Mouse (Mus musculus): ENCODE results near the gene Nr1i2. TPM values are rescaled to one million over a fixed set of nuclear protein-coding genes. Genes with fewer than 3 reads are reported as not detected.
A peak's percentile ranks its signal among the peaks of the same experiment; 100 is the strongest.

Nr1i2 gene
- polyA plus RNA-seq, 1 experiment from 2014 or later: 13.8 TPM

GRCm38 (mm10) chr16:38306571-38307220 is 12.1 kb upstream of the Nr1i2 start:
- H3K4me1 ChIP-seq (ENCODE audit: insufficient read depth): no peaks in the 10 kb centered on the region
- H3K4me3 ChIP-seq (ENCODE audit: low read depth, low read length): no peak overlapping the region
- no peak overlapping the region for H3K4me2 ChIP-seq (ENCODE audit: low read depth, low read length)
- no peaks in the 10 kb centered on the region for H3K27me3 ChIP-seq (ENCODE audit: insufficient read depth, low read length)
- 53% methylated on average over 18 of the region's 18 CpGs for WGBS (ENCODE audit: insufficient replicate concordance)
- H3K27ac ChIP-seq (ENCODE audit: low read depth): no peak overlapping the region
- ATAC-seq: no peak
- no peaks in the 10 kb centered on the region for H3K9me3 ChIP-seq (ENCODE audit: low read length)
- no peaks in the 10 kb centered on the region for H3K36me3 ChIP-seq (replicated peaks; ENCODE audit: insufficient read depth, low read length)
- TF ChIP-seq CTCF (IDR thresholded peaks at IDR 0.05; ENCODE audit: low read depth): peak; percentile 64
- TF ChIP-seq EP300 (IDR thresholded peaks at IDR 0.05; ENCODE audit: low read depth): no peak
- no peak overlapping the region for H3K9ac ChIP-seq (replicated peaks)
- peak; percentile 40 for DNase-seq

GRCm38 (mm10) chr16:38304460-38305194 is 10.0 kb upstream of the Nr1i2 start:
- TF ChIP-seq EP300 (IDR thresholded peaks at IDR 0.05; ENCODE audit: low read depth): peak; percentile 33; the same call in 1 of the 2 replicates
- 0 out of 2 replicates have a peak, but pooled peaks have one; percentile 3 for TF ChIP-seq CTCF (IDR thresholded peaks at IDR 0.05; ENCODE audit: low read depth)
- Histone ChIP-seq H3K27me3 (ENCODE audit: insufficient read depth, low read length) (no peaks in the 10 kb centered on the region), H3K4me2 (ENCODE audit: low read depth, low read length) (0 out of 2 replicates have a peak overlapping the region, but pooled peaks have one; percentile 18), H3K36me3 (replicated peaks; ENCODE audit: insufficient read depth, low read length) (no peaks in the 10 kb centered on the region), H3K4me3 (ENCODE audit: low read depth, low read length) (no peak overlapping the region), H3K9me3 (ENCODE audit: low read length) (no peaks in the 10 kb centered on the region), H3K4me1 (ENCODE audit: insufficient read depth) (no peaks in the 10 kb centered on the region), H3K27ac (ENCODE audit: low read depth) (no peak overlapping the region), H3K9ac (replicated peaks) (no peak overlapping the region)
- peak; percentile 43; the same call in 1 of the 2 replicates for ATAC-seq
- 66% methylated on average over 17 of the region's 17 CpGs for WGBS (ENCODE audit: insufficient replicate concordance)
- DNase-seq: no peak

- H3K9ac ChIP-seq (replicated peaks): no peak overlapping the region
- no peak overlapping the region for H3K4me2 ChIP-seq (ENCODE audit: low read depth, low read length)
- DNase-seq (no peak), ATAC-seq (no peak)
- H3K4me3 ChIP-seq (ENCODE audit: low read depth, low read length): no peak overlapping the region
- H3K4me1 ChIP-seq (ENCODE audit: insufficient read depth): no peaks in the 10 kb centered on the region
- H3K27me3 ChIP-seq (ENCODE audit: insufficient read depth, low read length): no peaks in the 10 kb centered on the region
- no peak overlapping the region for H3K27ac ChIP-seq (ENCODE audit: low read depth)
- no peaks in the 10 kb centered on the region for H3K9me3 ChIP-seq (ENCODE audit: low read length)
- WGBS (ENCODE audit: insufficient replicate concordance): 82% methylated on average over 13 of the region's 13 CpGs
- no peaks in the 10 kb centered on the region for H3K36me3 ChIP-seq (replicated peaks; ENCODE audit: insufficient read depth, low read length)
- TF ChIP-seq EP300 (IDR thresholded peaks at IDR 0.05; ENCODE audit: low read depth) (no peak), CTCF (IDR thresholded peaks at IDR 0.05; ENCODE audit: low read depth) (no peak)
Measured at GRCm38 (mm10) chr16:38302367-38302766, 7.7 kb upstream of the Nr1i2 start.

- Histone ChIP-seq H3K4me1 (ENCODE audit: insufficient read depth) (peaks cover 6% of the 10 kb centered on the region; the same call in 1 of the 2 replicates), H3K27ac (ENCODE audit: low read depth) (no peak overlapping the region), H3K9me3 (ENCODE audit: low read length) (no peaks in the 10 kb centered on the region), H3K4me2 (ENCODE audit: low read depth, low read length) (no peak overlapping the region), H3K27me3 (ENCODE audit: insufficient read depth, low read length) (no peaks in the 10 kb centered on the region), H3K36me3 (replicated peaks; ENCODE audit: insufficient read depth, low read length) (no peaks in the 10 kb centered on the region), H3K4me3 (ENCODE audit: low read depth, low read length) (no peak overlapping the region), H3K9ac (replicated peaks) (no peak overlapping the region)
- no peak for ATAC-seq
- DNase-seq: no peak
- no peak for TF ChIP-seq CTCF (IDR thresholded peaks at IDR 0.05; ENCODE audit: low read depth)
- TF ChIP-seq EP300 (IDR thresholded peaks at IDR 0.05; ENCODE audit: low read depth): no peak
- 77% methylated on average over 6 of the region's 6 CpGs for WGBS (ENCODE audit: insufficient replicate concordance)
Measured at GRCm38 (mm10) chr16:38298410-38298809, 3.8 kb upstream of the Nr1i2 start.

- Histone ChIP-seq H3K27ac (ENCODE audit: low read depth) (peak overlapping the region; percentile 83), H3K36me3 (replicated peaks; ENCODE audit: insufficient read depth, low read length) (no peaks in the 10 kb centered on the region), H3K9ac (replicated peaks) (peak overlapping the region; percentile 38), H3K4me3 (ENCODE audit: low read depth, low read length) (no peak overlapping the region), H3K27me3 (ENCODE audit: insufficient read depth, low read length) (no peaks in the 10 kb centered on the region), H3K9me3 (ENCODE audit: low read length) (no peaks in the 10 kb centered on the region), H3K4me2 (ENCODE audit: low read depth, low read length) (peak overlapping the region; percentile 42), H3K4me1 (ENCODE audit: insufficient read depth) (peaks cover 6% of the 10 kb centered on the region; the same call in 1 of the 2 replicates)
- ATAC-seq: no peak
- DNase-seq: no peak
- 38% methylated on average over 5 of the region's 5 CpGs for WGBS (ENCODE audit: insufficient replicate concordance)
- TF ChIP-seq CTCF (IDR thresholded peaks at IDR 0.05; ENCODE audit: low read depth) (peak; percentile 67), EP300 (IDR thresholded peaks at IDR 0.05; ENCODE audit: low read depth) (no peak)
Measured at GRCm38 (mm10) chr16:38295349-38295930, 816 bp upstream of the Nr1i2 start.

- ATAC-seq: no peak
- WGBS (ENCODE audit: insufficient replicate concordance): 54% methylated on average over 2 of the region's 2 CpGs
- H3K9me3 ChIP-seq (ENCODE audit: low read length): no peaks in the 10 kb centered on the region
- no peak for DNase-seq
- TF ChIP-seq EP300 (IDR thresholded peaks at IDR 0.05; ENCODE audit: low read depth) (no peak), CTCF (IDR thresholded peaks at IDR 0.05; ENCODE audit: low read depth) (no peak)
- H3K9ac ChIP-seq (replicated peaks): no peak overlapping the region
- H3K4me1 ChIP-seq (ENCODE audit: insufficient read depth): peaks cover 16% of the 10 kb centered on the region
- no peak overlapping the region for H3K27ac ChIP-seq (ENCODE audit: low read depth)
- no peak overlapping the region for H3K4me3 ChIP-seq (ENCODE audit: low read depth, low read length)
- no peaks in the 10 kb centered on the region for H3K36me3 ChIP-seq (replicated peaks; ENCODE audit: insufficient read depth, low read length)
- no peaks in the 10 kb centered on the region for H3K27me3 ChIP-seq (ENCODE audit: insufficient read depth, low read length)
- no peak overlapping the region for H3K4me2 ChIP-seq (ENCODE audit: low read depth, low read length)
Measured at GRCm38 (mm10) chr16:38290151-38290550, 4.5 kb downstream of the Nr1i2 start.

Measured in liver, postnatal 0 days (tissue).